Mouse (Mus musculus): ENCODE results near the gene Pepd. TPM values are rescaled to one million over a fixed set of nuclear protein-coding genes. Genes with fewer than 3 reads are reported as not detected.

Pepd gene
- total and polyA plus RNA-seq, 3 experiments = 29.7 to 48.0 TPM; not detected in 1

- Histone ChIP-seq H3K4me1 (ENCODE audit: control insufficient read depth in 1 of 2, insufficient read depth in 2 of 2, low read length in 2 of 2) (peaks cover 0 to 12% of the 10 kb centered on the region in 2 experiments; a peak in 3 of 4 replicates), H3K9me3 (replicated peaks; ENCODE audit: insufficient read depth, low read length) (no peaks in the 10 kb centered on the region), H3K4me3 (ENCODE audit: control insufficient read depth in 1 of 2, insufficient read depth in 1 of 2, low read depth in 2 of 2, low read length in 2 of 2) (no peak overlapping the region), H3K36me3 (ENCODE audit: control insufficient read depth in 1 of 2, insufficient read depth in 2 of 2, low read length in 2 of 2) (peaks cover 0 to 2% of the 10 kb centered on the region in 2 experiments; a peak in 2 of 4 replicates), H3K27me3 (ENCODE audit: control insufficient read depth in 1 of 2, insufficient read depth in 2 of 2, low read length in 2 of 2) (no peaks in the 10 kb centered on the region), H3K27ac (ENCODE audit: control insufficient read depth, low read depth, low read length) (no peak overlapping the region), H3K79me2 (ENCODE audit: control insufficient read depth, insufficient read depth, low read length, poor library complexity) (no peaks in the 10 kb centered on the region), H3K9ac (ENCODE audit: control insufficient read depth, low read depth, low read length, poor library complexity, severe bottlenecking) (no peak overlapping the region)
- TF ChIP-seq ELF1 (IDR thresholded peaks at IDR 0.05; ENCODE audit: low read depth, low read length) = no peak
- no peak for TF ChIP-seq NELFE (IDR thresholded peaks at IDR 0.05; ENCODE audit: low read depth, low read length)
- no peak for TF ChIP-seq EP300 (IDR thresholded peaks at IDR 0.05; ENCODE audit: low read depth in 1 of 2, low read length in 2 of 2)
- no peak for TF ChIP-seq CHD2 (IDR thresholded peaks at IDR 0.05; ENCODE audit: low read length)
- no peak for TF ChIP-seq USF1 (IDR thresholded peaks at IDR 0.05; ENCODE audit: low read depth, low read length)
- no peak for DNase-seq (ENCODE audit: low read depth, low spot score)
Observed at GRCm38 (mm10) chr7:34915555-34915954, 3.4 kb downstream of the Pepd start.

GRCm38 (mm10) chr7:34917558-34917957 lies 5.4 kb downstream of the Pepd start:
- no peak overlapping the region for H3K9ac ChIP-seq (ENCODE audit: control insufficient read depth, low read depth, low read length, poor library complexity, severe bottlenecking)
- no peaks in the 10 kb centered on the region for H3K79me2 ChIP-seq (ENCODE audit: control insufficient read depth, insufficient read depth, low read length, poor library complexity)
- no peaks in the 10 kb centered on the region for H3K27me3 ChIP-seq (ENCODE audit: control insufficient read depth in 1 of 2, insufficient read depth in 2 of 2, low read length in 2 of 2)
- H3K27ac ChIP-seq (ENCODE audit: control insufficient read depth, low read depth, low read length) = no peak overlapping the region
- TF ChIP-seq MYB (IDR thresholded peaks at IDR 0.05; ENCODE audit: low read depth, low read length) (no peak), GATA1 (IDR thresholded peaks at IDR 0.05; ENCODE audit: low read depth, low read length) (no peak), JUND (IDR thresholded peaks at IDR 0.05; ENCODE audit: low read depth, low read length) (no peak), ZNF384 (IDR thresholded peaks at IDR 0.05; ENCODE audit: low read depth, low read length) (no peak), TAL1 (IDR thresholded peaks at IDR 0.05; ENCODE audit: low read length) (no peak), ETS1 (IDR thresholded peaks at IDR 0.05; ENCODE audit: low read depth, low read length) (no peak), TBP (IDR thresholded peaks at IDR 0.05; ENCODE audit: low read depth, low read length) (no peak), ELF1 (IDR thresholded peaks at IDR 0.05; ENCODE audit: low read depth, low read length) (no peak), MEF2A (IDR thresholded peaks at IDR 0.05; ENCODE audit: extremely low read depth, insufficient replicate concordance, low read depth, low read length, poor library complexity, severe bottlenecking) (no peak), EP300 (IDR thresholded peaks at IDR 0.05; ENCODE audit: low read depth in 1 of 2, low read length in 2 of 2) (no peak), NRF1 (IDR thresholded peaks at IDR 0.05; ENCODE audit: insufficient read depth, low read depth, low read length, poor library complexity, severe bottlenecking) (no peak), ZKSCAN1 (IDR thresholded peaks at IDR 0.05; ENCODE audit: low read depth, low read length) (no peak), POLR2AphosphoS5 (IDR thresholded peaks at IDR 0.05; ENCODE audit: borderline replicate concordance, low read depth, low read length) (no peak), POLR2A (IDR thresholded peaks at IDR 0.05; ENCODE audit: control insufficient read depth in 1 of 2, insufficient read depth in 1 of 2, low read depth in 1 of 2, low read length in 2 of 2, poor library complexity in 1 of 2) (no peak), USF1 (IDR thresholded peaks at IDR 0.05; ENCODE audit: low read depth, low read length) (no peak), ZC3H11A (IDR thresholded peaks at IDR 0.05; ENCODE audit: low read depth, low read length) (no peak), GABPA (IDR thresholded peaks at IDR 0.05; ENCODE audit: low read depth, low read length) (no peak), BHLHE40 (IDR thresholded peaks at IDR 0.05; ENCODE audit: borderline replicate concordance, low read depth, low read length) (no peak), POLR2AphosphoS2 (IDR thresholded peaks at IDR 0.05; ENCODE audit: low read length) (no peak), HCFC1 (IDR thresholded peaks at IDR 0.05; ENCODE audit: low read depth, low read length) (no peak)
- peaks cover 0 to 12% of the 10 kb centered on the region in 2 experiments; a peak in 3 of 4 replicates for H3K4me1 ChIP-seq (ENCODE audit: control insufficient read depth in 1 of 2, insufficient read depth in 2 of 2, low read length in 2 of 2)
- H3K4me3 ChIP-seq (ENCODE audit: control insufficient read depth in 1 of 2, insufficient read depth in 1 of 2, low read depth in 2 of 2, low read length in 2 of 2) = no peak overlapping the region
- no peaks in the 10 kb centered on the region for H3K9me3 ChIP-seq (replicated peaks; ENCODE audit: insufficient read depth, low read length)
- H3K36me3 ChIP-seq (ENCODE audit: control insufficient read depth in 1 of 2, insufficient read depth in 2 of 2, low read length in 2 of 2) = peaks cover 0 to 2% of the 10 kb centered on the region in 2 experiments; a peak in 2 of 4 replicates
- DNase-seq (ENCODE audit: low read depth, low spot score) = no peak

All from MEL (cell line).